Mouse (Mus musculus): ENCODE measurements at regions not wholly inside any gene's neighbourhood (a gene's known extent, or its start where the extent isn't known, plus 50 kb on each side); places are given as distances from the start of the nearest gene placed in this dataset.

- TF ChIP-seq CTCF (IDR thresholded peaks at IDR 0.05; ENCODE audit: control insufficient read depth, insufficient read depth, insufficient replicate concordance, low read depth, low read length) (no peak), POLR2A (IDR thresholded peaks at IDR 0.05; ENCODE audit: control insufficient read depth, low read depth, low read length) (no peak)
Measured at GRCm38 (mm10) chr2:27597901-27598300, 78.3 kb upstream of the Rxra start.
